Mouse (Mus musculus) forebrain, embryonic 13.5 days (tissue): ENCODE results near the gene Dnase2b. TPM values are rescaled to one million over a fixed set of nuclear protein-coding genes. Genes with fewer than 3 reads are reported as not detected.

Experiments used
- ATAC-seq: fragments of 200-750 bp; cut with Nextera tagmentation; 2 replicates; pipeline ENCODE4 v1.8.0; 2017
- H3K27ac ChIP-seq: fragments of 300-500 bp; sonication (generic); 2 replicates; pipeline ENCODE4 v1.5.1; 2015; ENCODE audit warnings: inconsistent platforms, mild to moderate bottlenecking, moderate library complexity
- H3K27me3 ChIP-seq: fragments of 300-500 bp; sonication (generic); 2 replicates; pipeline ENCODE4 v1.6.1; 2015; ENCODE audit warnings: mild to moderate bottlenecking, inconsistent platforms
- H3K36me3 ChIP-seq: fragments of 300-500 bp; sonication (generic); 2 replicates; pipeline ENCODE4 v1.6.1; 2015; ENCODE audit warnings: mild to moderate bottlenecking, inconsistent platforms; ENCODE audit not compliant: poor library complexity, severe bottlenecking
- H3K4me1 ChIP-seq: fragments of 300-500 bp; sonication (generic); 2 replicates; pipeline ENCODE4 v1.6.1; 2015; ENCODE audit warnings: inconsistent platforms
- H3K4me2 ChIP-seq: fragments of 300-500 bp; sonication (generic); 2 replicates; pipeline ENCODE4 v1.6.1; 2015; ENCODE audit warnings: inconsistent platforms, mild to moderate bottlenecking, moderate library complexity
- H3K4me3 ChIP-seq: fragments of 300-500 bp; sonication (generic); 2 replicates; pipeline ENCODE4 v1.5.1; 2015; ENCODE audit warnings: mild to moderate bottlenecking, inconsistent platforms
- H3K9ac ChIP-seq: fragments of 300-500 bp; sonication (generic); 2 replicates; pipeline ENCODE4 v1.6.1; 2015; ENCODE audit warnings: mild to moderate bottlenecking, inconsistent platforms
- H3K9me3 ChIP-seq: fragments of 300-500 bp; sonication (generic); replicated peaks from 2 replicates; pipeline ENCODE4 v1.6.1; 2016; ENCODE audit warnings: inconsistent platforms
- WGBS: fragments of 180-500 bp; shearing (Covaris S2); methylation state at CpG from one replicate; pipeline ENCODE4 v1.1.7; 2015; 5-methylcytosine and 5-hydroxymethylcytosine counted together
- polyA plus RNA-seq: library from polyadenylated mRNA; unstranded; fragments of >200 nt; fragmentation: Nextera tagmentation; extraction: Ambion mirVana; gene quantifications from 2 replicates; pipeline ENCODE4 v1.2.1, GENCODE M21; 2015

Dnase2b gene
- not detected in 2 replicates for polyA plus RNA-seq

GRCm38 (mm10) chr3:146615496-146615895 lies at the start of gene Dnase2b:
Dnase2b (minus strand) TSS chr3:146615596.
- no peaks in the 10 kb centered on the region for H3K36me3 ChIP-seq

GRCm38 (mm10) chr3:146661907-146662306 lies 46.5 kb upstream of the Dnase2b start:
- Histone ChIP-seq H3K9ac (no peak overlapping the region), H3K4me3 (no peak overlapping the region), H3K9me3 (no peaks in the 10 kb centered on the region), H3K4me2 (no peak overlapping the region), H3K27ac (no peak overlapping the region), H3K36me3 (no peaks in the 10 kb centered on the region), H3K4me1 (no peaks in the 10 kb centered on the region), H3K27me3 (no peaks in the 10 kb centered on the region)
- ATAC-seq = no peak
- 81% methylated on average over 7 of the region's 7 CpGs for WGBS

More at GRCm38 (mm10) chr3:146615496-146615895, at the start of gene Dnase2b:
- H3K9ac ChIP-seq = no peak within 1 kb of the TSS
- H3K27ac ChIP-seq = no peak within 1 kb of the TSS
- WGBS = 92% methylated on average over 4 of the region's 4 CpGs
- ATAC-seq = no peak
- no peak within 1 kb of the TSS for H3K4me3 ChIP-seq
- no peaks in the 10 kb centered on the region for H3K4me1 ChIP-seq
- no peaks in the 10 kb centered on the region for H3K9me3 ChIP-seq
- H3K4me2 ChIP-seq = no peak within 1 kb of the TSS
- no peaks in the 10 kb centered on the region for H3K27me3 ChIP-seq

- Histone ChIP-seq H3K4me2 (no peak overlapping the region), H3K27me3 (no peaks in the 10 kb centered on the region), H3K4me3 (no peak overlapping the region), H3K9me3 (no peaks in the 10 kb centered on the region), H3K36me3 (no peaks in the 10 kb centered on the region), H3K4me1 (no peaks in the 10 kb centered on the region), H3K27ac (no peak overlapping the region), H3K9ac (no peak overlapping the region)
- 74% methylated on average over 6 of the region's 6 CpGs for WGBS
- ATAC-seq = no peak
Measured at GRCm38 (mm10) chr3:146661001-146661400, 45.6 kb upstream of the Dnase2b start.

- H3K27me3 ChIP-seq = no peaks in the 10 kb centered on the region
- H3K4me1 ChIP-seq = no peaks in the 10 kb centered on the region
- H3K4me3 ChIP-seq = no peak overlapping the region
- H3K36me3 ChIP-seq = no peaks in the 10 kb centered on the region
- no peak overlapping the region for H3K4me2 ChIP-seq
- WGBS = 85% methylated on average over 5 of the region's 5 CpGs
- no peak for ATAC-seq
- no peaks in the 10 kb centered on the region for H3K9me3 ChIP-seq
- no peak overlapping the region for H3K9ac ChIP-seq
- H3K27ac ChIP-seq = no peak overlapping the region
Measured at GRCm38 (mm10) chr3:146659321-146659720, 43.9 kb upstream of the Dnase2b start.

- no peaks in the 10 kb centered on the region for H3K9me3 ChIP-seq
- H3K27me3 ChIP-seq = no peaks in the 10 kb centered on the region
- H3K27ac ChIP-seq = no peak overlapping the region
- H3K4me1 ChIP-seq = no peaks in the 10 kb centered on the region
- no peak overlapping the region for H3K4me2 ChIP-seq
- WGBS = 93% methylated on average over 1 of the region's 1 CpGs
- no peaks in the 10 kb centered on the region for H3K36me3 ChIP-seq
- no peak overlapping the region for H3K9ac ChIP-seq
- ATAC-seq = no peak
- no peak overlapping the region for H3K4me3 ChIP-seq
Measured at GRCm38 (mm10) chr3:146658061-146658639, 42.8 kb upstream of the Dnase2b start.

- 95% methylated on average over 5 of the region's 5 CpGs for WGBS
- no peak overlapping the region for H3K9ac ChIP-seq
- H3K27ac ChIP-seq = no peak overlapping the region
Measured at GRCm38 (mm10) chr3:146657433-146657832, 42.0 kb upstream of the Dnase2b start.

GRCm38 (mm10) chr3:146655111-146655577 lies 39.7 kb upstream of the Dnase2b start:
- no peaks in the 10 kb centered on the region for H3K27me3 ChIP-seq
- H3K4me3 ChIP-seq = no peak overlapping the region
- no peak for ATAC-seq
- H3K36me3 ChIP-seq = no peaks in the 10 kb centered on the region
- H3K27ac ChIP-seq = no peak overlapping the region
- no peaks in the 10 kb centered on the region for H3K9me3 ChIP-seq
- no peaks in the 10 kb centered on the region for H3K4me1 ChIP-seq
- H3K9ac ChIP-seq = no peak overlapping the region
- WGBS = 75% methylated on average over 2 of the region's 2 CpGs
- no peak overlapping the region for H3K4me2 ChIP-seq

More at GRCm38 (mm10) chr3:146657433-146657832, 42.0 kb upstream of the Dnase2b start:
- Histone ChIP-seq H3K27me3 (no peaks in the 10 kb centered on the region), H3K9me3 (no peaks in the 10 kb centered on the region), H3K36me3 (no peaks in the 10 kb centered on the region), H3K4me3 (no peak overlapping the region), H3K4me1 (no peaks in the 10 kb centered on the region), H3K4me2 (no peak overlapping the region)
- ATAC-seq = no peak

GRCm38 (mm10) chr3:146653692-146654091 lies 38.3 kb upstream of the Dnase2b start:
- 87% methylated on average over 6 of the region's 6 CpGs for WGBS
- H3K4me1 ChIP-seq = no peaks in the 10 kb centered on the region
- no peak overlapping the region for H3K4me2 ChIP-seq
- no peak overlapping the region for H3K9ac ChIP-seq
- no peak overlapping the region for H3K27ac ChIP-seq
- H3K27me3 ChIP-seq = no peaks in the 10 kb centered on the region
- no peaks in the 10 kb centered on the region for H3K9me3 ChIP-seq
- H3K36me3 ChIP-seq = no peaks in the 10 kb centered on the region
- H3K4me3 ChIP-seq = no peak overlapping the region
- no peak for ATAC-seq

GRCm38 (mm10) chr3:146652431-146652830 lies 37.0 kb upstream of the Dnase2b start:
- H3K27ac ChIP-seq = no peak overlapping the region
- H3K4me1 ChIP-seq = no peaks in the 10 kb centered on the region
- no peaks in the 10 kb centered on the region for H3K27me3 ChIP-seq
- no peak overlapping the region for H3K9ac ChIP-seq
- no peak overlapping the region for H3K4me2 ChIP-seq
- H3K4me3 ChIP-seq = no peak overlapping the region
- 85% methylated on average over 5 of the region's 5 CpGs for WGBS
- no peak for ATAC-seq
- no peaks in the 10 kb centered on the region for H3K9me3 ChIP-seq
- H3K36me3 ChIP-seq = no peaks in the 10 kb centered on the region

- H3K4me1 ChIP-seq = no peaks in the 10 kb centered on the region
- no peak for ATAC-seq
- no peak within 1 kb of the TSS for H3K9ac ChIP-seq
- no peak within 1 kb of the TSS for H3K27ac ChIP-seq
- no peak within 1 kb of the TSS for H3K4me3 ChIP-seq
- no peaks in the 10 kb centered on the region for H3K27me3 ChIP-seq
- H3K4me2 ChIP-seq = no peak within 1 kb of the TSS
- H3K36me3 ChIP-seq = no peaks in the 10 kb centered on the region
- 89% methylated on average over 3 of the region's 3 CpGs for WGBS
- H3K9me3 ChIP-seq = no peaks in the 10 kb centered on the region
Measured at GRCm38 (mm10) chr3:146651217-146651616, 35.8 kb upstream of the Dnase2b start, which contains the start of gene 4930503B20Rik. 4930503B20Rik (minus strand) TSS chr3:146651317.

GRCm38 (mm10) chr3:146650716-146651115 lies 35.3 kb upstream of the Dnase2b start:
- Histone ChIP-seq H3K4me3 (no peak overlapping the region), H3K36me3 (no peaks in the 10 kb centered on the region)
- ATAC-seq = no peak

GRCm38 (mm10) chr3:146649311-146649894 lies 34.0 kb upstream of the Dnase2b start:
- Histone ChIP-seq H3K27me3 (no peaks in the 10 kb centered on the region), H3K9me3 (no peaks in the 10 kb centered on the region), H3K4me1 (no peaks in the 10 kb centered on the region), H3K27ac (no peak overlapping the region), H3K36me3 (no peaks in the 10 kb centered on the region), H3K4me2 (no peak overlapping the region), H3K4me3 (no peak overlapping the region), H3K9ac (no peak overlapping the region)
- no peak for ATAC-seq
- 81% methylated on average over 10 of the region's 10 CpGs for WGBS

More at GRCm38 (mm10) chr3:146650716-146651115, 35.3 kb upstream of the Dnase2b start:
- H3K27me3 ChIP-seq = no peaks in the 10 kb centered on the region
- no peaks in the 10 kb centered on the region for H3K4me1 ChIP-seq
- H3K9me3 ChIP-seq = no peaks in the 10 kb centered on the region
- H3K9ac ChIP-seq = no peak overlapping the region
- 89% methylated on average over 10 of the region's 10 CpGs for WGBS
- H3K27ac ChIP-seq = no peak overlapping the region
- no peak overlapping the region for H3K4me2 ChIP-seq
